Mouse (Mus musculus) CH12.LX (cell line): ENCODE measurements around the gene Insrr. TPM values are rescaled to one million over a fixed set of nuclear protein-coding genes. Genes with fewer than 3 reads are reported as not detected.

Experiments
- DNase-seq: peaks from one replicate; pipeline ENCODE4 v3.0.0-alpha.2; 2013; ENCODE audit errors: extremely low read depth
- H3K27ac ChIP-seq: 2 replicates; pipeline ENCODE4 v1.5.1; 2012; ENCODE audit warnings: low read depth, mild to moderate bottlenecking, control low read depth, moderate library complexity; ENCODE audit not compliant: insufficient read depth
- H3K27me3 ChIP-seq: replicated peaks from 2 replicates; pipeline ENCODE3; 2012; ENCODE audit warnings: inconsistent platforms
- H3K36me3 ChIP-seq, 2 experiments: replicated peaks in 1 of 2; 2 replicates each; pipeline versions ENCODE3 to v1.6.1; 2012; ENCODE audit warnings: inconsistent platforms in 1 of 2, low read length in 1 of 2, mild to moderate bottlenecking in 1 of 2, mixed read lengths in 1 of 2, moderate library complexity in 1 of 2; ENCODE audit not compliant: control insufficient read depth in 1 of 2, insufficient read depth in 1 of 2
- H3K4me1 ChIP-seq, 2 experiments: 2 replicates each; pipeline ENCODE4 v1.6.1; 2012; ENCODE audit warnings: inconsistent platforms in 1 of 2, moderate library complexity in 1 of 2; ENCODE audit not compliant: insufficient read depth in 2 of 2, control insufficient read depth in 1 of 2
- H3K4me2 ChIP-seq: 2 replicates; pipeline ENCODE4 v1.6.1; 2012; ENCODE audit warnings: low read depth, mild to moderate bottlenecking, control low read depth; ENCODE audit not compliant: poor library complexity, insufficient read depth, severe bottlenecking
- H3K4me3 ChIP-seq, 3 experiments: fragments of 150-350 bp in 1 of 3; sonication (generic) in 1 of 3; replicated peaks in 1 of 3; 2 replicates each; pipeline versions ENCODE3 to v1.5.1; 2011 to 2012; ENCODE audit warnings: low read depth in 2 of 3, low read length in 2 of 3, mild to moderate bottlenecking in 2 of 3, moderate library complexity in 2 of 3, control low read depth in 1 of 3, improper control_type of control experiment in 1 of 3, inconsistent platforms in 1 of 3, mixed read lengths in 1 of 3; ENCODE audit not compliant: poor library complexity in 1 of 3
- H3K79me2 ChIP-seq: replicated peaks from 2 replicates; pipeline ENCODE4 v1.6.1; 2012; ENCODE audit warnings: mild to moderate bottlenecking, moderate library complexity; ENCODE audit not compliant: control insufficient read depth, poor library complexity, insufficient read depth, severe bottlenecking; ENCODE audit errors: extremely low read depth
- H3K9ac ChIP-seq: 2 replicates; pipeline ENCODE4 v1.6.1; 2012; ENCODE audit warnings: low read depth, mild to moderate bottlenecking, control low read depth, moderate library complexity; ENCODE audit not compliant: insufficient read depth
- H3K9me3 ChIP-seq: replicated peaks from 2 replicates; pipeline ENCODE3; 2012; ENCODE audit warnings: low read length, inconsistent platforms, mixed read lengths
- BHLHE40 ChIP-seq: IDR thresholded peaks from 2 replicates; pipeline ENCODE4 v1.6.1; 2011; ENCODE audit warnings: mild to moderate bottlenecking, low read depth, low read length, improper control_type of control experiment
- CTCF ChIP-seq, 2 experiments: IDR thresholded peaks in 1 of 2; conservative IDR thresholded peaks in 1 of 2; 2 replicates each; pipeline ENCODE4 v1.5.1; 2011 to 2012; ENCODE audit warnings: low read depth in 2 of 2, low read length in 2 of 2, improper control_type of control experiment in 1 of 2, inconsistent platforms in 1 of 2, mild to moderate bottlenecking in 1 of 2, moderate library complexity in 1 of 2
- ELF1 ChIP-seq: IDR thresholded peaks from 2 replicates; pipeline ENCODE4 v1.6.1; 2014; ENCODE audit warnings: low read depth, mild to moderate bottlenecking, inconsistent platforms, low read length, improper control_type of control experiment
- EP300 ChIP-seq: IDR thresholded peaks from 2 replicates; pipeline ENCODE4 v1.6.1; 2011; ENCODE audit warnings: low read length, improper control_type of control experiment
- GABPA ChIP-seq: IDR thresholded peaks from 2 replicates; pipeline ENCODE4 v1.6.1; 2012; ENCODE audit warnings: low read depth, low read length, improper control_type of control experiment, inconsistent platforms; ENCODE audit not compliant: insufficient replicate concordance
- HCFC1 ChIP-seq: IDR thresholded peaks from 2 replicates; pipeline ENCODE4 v1.6.1; 2012; ENCODE audit warnings: low read depth, mild to moderate bottlenecking, inconsistent platforms, low read length, improper control_type of control experiment
- IRF4 ChIP-seq: IDR thresholded peaks from 2 replicates; pipeline ENCODE4 v1.6.1; 2014; ENCODE audit warnings: low read depth, mild to moderate bottlenecking, inconsistent platforms, low read length, improper control_type of control experiment
- JUN ChIP-seq: IDR thresholded peaks from 2 replicates; pipeline ENCODE4 v1.6.1; 2011; ENCODE audit warnings: low read depth, mild to moderate bottlenecking, low read length, improper control_type of control experiment, moderate library complexity; ENCODE audit not compliant: insufficient read depth
- JUND ChIP-seq: conservative IDR thresholded peaks from 2 replicates; pipeline ENCODE4 v1.6.1; 2011; ENCODE audit warnings: low read depth, low read length, improper control_type of control experiment
- KAT2A ChIP-seq: IDR thresholded peaks from 2 replicates; pipeline ENCODE4 v1.6.1; 2012; ENCODE audit warnings: low read length, improper control_type of control experiment, inconsistent platforms; ENCODE audit not compliant: insufficient replicate concordance
- MAFK ChIP-seq: IDR thresholded peaks from 2 replicates; pipeline ENCODE4 v1.6.1; 2011; ENCODE audit warnings: low read length, improper control_type of control experiment; ENCODE audit not compliant: insufficient replicate concordance
- MAX ChIP-seq: IDR thresholded peaks from 2 replicates; pipeline ENCODE4 v1.6.1; 2011; ENCODE audit warnings: low read length, improper control_type of control experiment
- MEF2A ChIP-seq: IDR thresholded peaks from 2 replicates; pipeline ENCODE4 v1.6.1; 2014; ENCODE audit warnings: low read depth, mild to moderate bottlenecking, inconsistent platforms, low read length, improper control_type of control experiment, borderline replicate concordance
- MXI1 ChIP-seq: IDR thresholded peaks from 2 replicates; pipeline ENCODE4 v1.6.1; 2011; ENCODE audit warnings: mild to moderate bottlenecking, low read depth, low read length, improper control_type of control experiment
- MYC ChIP-seq: IDR thresholded peaks from 2 replicates; pipeline ENCODE4 v1.6.1; 2011; ENCODE audit warnings: low read depth, mild to moderate bottlenecking, improper control_type of control experiment, low read length
- NELFE ChIP-seq: IDR thresholded peaks from 2 replicates; pipeline ENCODE4 v1.6.1; 2011; ENCODE audit warnings: low read depth, low read length, improper control_type of control experiment
- PAX5 ChIP-seq: IDR thresholded peaks from 2 replicates; pipeline ENCODE4 v1.6.1; 2012; ENCODE audit warnings: low read length, inconsistent platforms, mixed read lengths
- SIN3A ChIP-seq: IDR thresholded peaks from 2 replicates; pipeline ENCODE4 v1.6.1; 2012; ENCODE audit warnings: low read length, improper control_type of control experiment, inconsistent platforms
- TCF12 ChIP-seq: IDR thresholded peaks from 2 replicates; pipeline ENCODE4 v1.6.1; 2014; ENCODE audit warnings: low read depth, mild to moderate bottlenecking, inconsistent platforms, low read length, improper control_type of control experiment
- UBTF ChIP-seq: IDR thresholded peaks from 2 replicates; pipeline ENCODE4 v1.6.1; 2012; ENCODE audit warnings: low read depth, mild to moderate bottlenecking, inconsistent platforms, low read length, improper control_type of control experiment, moderate library complexity
- USF1 ChIP-seq: IDR thresholded peaks from 2 replicates; pipeline ENCODE4 v1.6.1; 2014; ENCODE audit warnings: low read depth, mild to moderate bottlenecking, inconsistent platforms, low read length, improper control_type of control experiment
- ZC3H11A ChIP-seq: IDR thresholded peaks from 2 replicates; pipeline ENCODE4 v1.6.1; 2012; ENCODE audit warnings: low read depth, mild to moderate bottlenecking, inconsistent platforms, low read length, improper control_type of control experiment
- ZKSCAN1 ChIP-seq: IDR thresholded peaks from 2 replicates; pipeline ENCODE4 v1.6.1; 2012; ENCODE audit warnings: low read depth, inconsistent platforms, low read length, improper control_type of control experiment, borderline replicate concordance
- ZMIZ1 ChIP-seq: IDR thresholded peaks from 2 replicates; pipeline ENCODE4 v1.6.1; 2012; ENCODE audit warnings: low read depth, mild to moderate bottlenecking, inconsistent platforms, low read length, improper control_type of control experiment
- ZNF384 ChIP-seq: IDR thresholded peaks from 2 replicates; pipeline ENCODE4 v1.6.1; 2012; ENCODE audit warnings: low read depth, low read length, improper control_type of control experiment, inconsistent platforms
- dilution Hi-C: fragments of 300-500 bp; cut with MboI; formaldehyde crosslinking; loops from 2 replicates; pipeline ENCODE4 v1.14.3; 2020; ENCODE audit warnings: low sequenced_read_pairs; ENCODE audit not compliant: extremely low pct_unique_long_range_greater_than_20kb, extremely low pct_ligation_motif_present
- in situ Hi-C: fragments of 300-500 bp; cut with MboI; formaldehyde crosslinking; loops from 3 replicates; pipeline ENCODE4 v1.14.3; 2019; ENCODE audit warnings: low sequenced_read_pairs, low pct_ligation_motif_present, low pct_unique_long_range_greater_than_20kb, mixed read lengths
- polyA plus RNA-seq: library from polyadenylated mRNA; unstranded; fragments of >175 nt; gene quantifications from 2 replicates; pipeline ENCODE4 v1.2.1, GENCODE M21; 2012; ENCODE audit warnings: low read depth; ENCODE audit not compliant: insufficient read length
- total RNA-seq, 2 experiments: library from RNA; depleted of rRNA; stranded (reverse); fragments of 300-350 nt in 1 of 2; fragments of >200 nt in 1 of 2; gene quantifications; 2 replicates each; pipeline ENCODE4 v1.2.3; 2012 to 2014

The Insrr gene
- total and polyA plus RNA-seq, 3 experiments = 0.06 to 0.08 TPM; not detected in 1

GRCm38 (mm10) chr3:87758641-87759040 lies 38.1 kb upstream of the Insrr start:
- Histone ChIP-seq H3K9me3 (no peaks in the 10 kb centered on the region), H3K4me2 (no peak overlapping the region), H3K9ac (no peak overlapping the region), H3K4me3 (no peak overlapping the region), H3K27ac (no peak overlapping the region), H3K4me1 (peaks cover 2 to 5% of the 10 kb centered on the region in 2 experiments; a peak in 2 of 4 replicates), H3K27me3 (peaks cover 42% of the 10 kb centered on the region), H3K79me2 (no peaks in the 10 kb centered on the region), H3K36me3 (no peaks in the 10 kb centered on the region)
- dilution Hi-C loops (no loop called here), in situ Hi-C loops (no loop called here)
- DNase-seq = no peak
- TF ChIP-seq BHLHE40 = no peak
- no peak for TF ChIP-seq JUND
- TF ChIP-seq SIN3A = no peak
- TF ChIP-seq ZMIZ1 = no peak
- TF ChIP-seq ZNF384 = no peak
- TF ChIP-seq MAX = no peak
- no peak for TF ChIP-seq HCFC1
- TF ChIP-seq ZC3H11A = no peak
- no peak for TF ChIP-seq MXI1
- TF ChIP-seq PAX5 = no peak
- TF ChIP-seq TCF12 = no peak
- TF ChIP-seq UBTF = no peak
- no peak for TF ChIP-seq EP300
- no peak for TF ChIP-seq USF1
- TF ChIP-seq ZKSCAN1 = no peak
- TF ChIP-seq IRF4 = no peak
- no peak for TF ChIP-seq NELFE

DNA sequence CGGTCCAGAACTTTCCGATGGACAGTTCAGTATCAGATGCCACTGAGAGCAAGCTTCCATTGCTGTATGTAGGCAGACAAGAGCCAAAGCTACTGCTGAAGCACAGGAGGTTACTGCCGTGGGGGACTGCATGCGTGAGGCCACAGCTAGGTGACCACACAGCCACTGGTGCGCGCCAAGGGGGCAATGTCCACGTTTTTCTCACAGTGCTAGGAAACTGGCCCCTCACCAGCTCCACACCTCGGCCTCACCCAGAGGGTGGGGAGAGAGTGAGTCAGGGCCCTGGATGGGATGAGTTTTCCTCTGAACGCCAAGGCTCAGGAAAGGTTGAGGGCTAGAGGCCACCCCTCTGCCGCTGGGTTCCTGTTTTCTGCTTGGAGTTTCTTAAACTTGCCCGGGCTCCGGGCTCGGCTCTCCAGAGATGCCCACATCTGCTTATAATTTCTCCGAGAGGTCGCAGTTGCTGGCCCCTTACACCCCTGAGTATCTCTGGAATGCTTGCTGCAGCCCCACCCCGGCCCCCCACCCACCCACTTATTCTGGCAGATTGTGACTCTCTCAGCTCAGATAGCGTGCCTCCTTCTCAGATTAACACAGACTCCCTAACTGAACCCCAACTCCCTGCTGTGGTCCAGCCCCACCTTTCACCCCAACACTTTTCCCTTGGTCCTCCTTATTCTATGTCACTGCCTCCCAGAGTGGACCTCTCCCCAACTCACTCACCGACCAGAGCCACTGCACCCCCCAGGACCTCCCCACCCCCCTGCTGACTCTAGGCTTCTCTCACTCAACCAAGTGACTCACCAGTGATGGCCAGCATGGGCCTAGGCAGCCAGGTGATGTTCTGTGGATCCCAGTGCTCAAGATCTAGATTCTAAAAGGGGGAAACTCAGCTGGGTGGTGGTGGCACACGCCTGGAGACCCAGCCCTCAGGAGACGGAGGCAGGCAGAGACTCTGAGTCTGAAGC lies 35.1 kb upstream of the Insrr start:
- peaks cover 19% of the 10 kb centered on the region for H3K27me3 ChIP-seq
- TF ChIP-seq KAT2A = no peak
- TF ChIP-seq GABPA = no peak
- no peak for TF ChIP-seq JUN
- no peak for TF ChIP-seq MAFK
- TF ChIP-seq MEF2A = no peak
- TF ChIP-seq MYC = no peak
- TF ChIP-seq ELF1 = no peak
- TF ChIP-seq EP300 = no peak
- no peak for TF ChIP-seq CTCF (conservative IDR thresholded peaks at IDR 0.05 in 1 of 2, IDR thresholded peaks at IDR 0.05 in 1 of 2; ENCODE audit: low read depth in 2 of 2, low read length in 2 of 2)
- TF ChIP-seq MAX = no peak
- no peak for TF ChIP-seq ZNF384
- TF ChIP-seq, all 38 proteins: peak for 0
- Histone ChIP-seq H3K4me2 (no peak overlapping the region), H3K36me3 (no peaks in the 10 kb centered on the region), H3K9me3 (no peaks in the 10 kb centered on the region), H3K9ac (no peak overlapping the region), H3K4me3 (no peak overlapping the region), H3K79me2 (no peaks in the 10 kb centered on the region), H3K4me1 (peaks cover 8 to 28% of the 10 kb centered on the region in 2 experiments), H3K27ac (no peak overlapping the region)
- in situ Hi-C loops (no loop called here), dilution Hi-C loops (no loop called here)
- DNase-seq = no peak
